In the genomic region with DNA sequence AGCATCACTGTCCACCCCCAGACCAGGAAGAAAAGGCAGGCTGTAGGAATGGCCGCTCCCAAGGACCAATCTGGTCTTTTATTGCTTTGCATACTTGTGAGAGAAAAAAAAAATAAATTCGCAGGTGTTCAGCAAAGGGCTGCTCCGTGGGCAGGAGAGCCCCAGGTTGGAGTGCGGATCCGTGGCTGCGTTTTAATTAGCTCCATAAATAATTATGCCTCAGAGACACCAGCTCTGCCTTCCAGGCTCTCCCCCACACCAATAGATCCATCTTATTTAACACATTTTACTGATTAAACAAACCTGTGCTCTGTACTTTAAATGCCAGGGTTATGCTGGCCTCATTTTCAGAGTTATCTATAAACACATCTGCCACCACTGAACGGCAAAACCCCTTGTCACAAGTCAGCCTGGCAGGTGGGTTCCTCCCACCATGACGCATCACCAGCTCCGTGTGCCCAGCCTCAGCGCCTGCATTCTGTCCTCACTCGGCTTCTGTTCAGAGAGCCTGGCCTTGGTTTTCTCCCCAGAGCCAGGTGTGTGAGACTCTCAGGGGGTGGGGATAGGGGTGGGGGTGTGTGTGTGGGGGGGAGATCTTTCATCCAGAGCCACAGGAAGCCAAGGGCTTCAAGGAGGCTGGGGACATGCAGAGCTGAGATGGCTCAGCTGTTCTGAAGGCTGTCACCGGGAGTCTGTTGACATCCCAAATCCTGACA, we compare ENCODE assay signal across 9 mouse cellular contexts.
DNase-seq lines count a peak whose midpoint lies in the region; ATAC-seq and TF ChIP-seq lines count a peak whose summit lies in the region.
"Had no signal": no experiment of that assay in that cellular context is flagged by ENCODE, and none has a peak within 500 bp of the region (broad histone marks: within the 10 kb centered on the region; RNA-seq: fewer than 3 reads in every experiment).

No protein-coding gene starts in this region.

- H3K4me2 ChIP-seq in lung, postnatal 0 days (replicated peaks; ENCODE audit: low read depth, low read length), result peak overlapping the region; percentile 47; the same call in 1 of the 2 replicates
- H3K4me2 ChIP-seq in intestine, postnatal 0 days (replicated peaks; ENCODE audit: low read depth), result peak overlapping the region; percentile 82
- peak overlapping the region; percentile 47 for H3K4me2 ChIP-seq in neural tube, embryonic 14.5 days (ENCODE audit: low read depth, low read length)

- WGBS in lung, postnatal 0 days, result 11% methylated on average over 12 of the region's 12 CpGs
- WGBS in lung, adult 2 months, result 12% methylated on average over 12 of the region's 12 CpGs
- WGBS in intestine, postnatal 0 days, result 6% methylated on average over 12 of the region's 12 CpGs
- WGBS in neural tube, embryonic 14.5 days, result 5% methylated on average over 12 of the region's 12 CpGs

- no peaks in the 10 kb centered on the region for H3K27me3 ChIP-seq in lung, postnatal 0 days (replicated peaks; ENCODE audit: insufficient read depth, low read length)
- H3K27me3 ChIP-seq in intestine, postnatal 0 days (replicated peaks; ENCODE audit: control insufficient read depth, insufficient read depth, low read length), result no peaks in the 10 kb centered on the region
- H3K27me3 ChIP-seq in neural tube, embryonic 14.5 days (ENCODE audit: control insufficient read depth, insufficient read depth, low read length), result no peaks in the 10 kb centered on the region

- no peak for TF ChIP-seq CTCF in lung, postnatal 0 days (IDR thresholded peaks at IDR 0.05)
- TF ChIP-seq CTCF in lung, adult 2 months (IDR thresholded peaks at IDR 0.05; ENCODE audit: insufficient read depth, low read length), result no peak
- TF ChIP-seq CTCF in intestine, postnatal 0 days (IDR thresholded peaks at IDR 0.05; ENCODE audit: low read depth), result no peak

- no peak overlapping the region for H3K9ac ChIP-seq in lung, postnatal 0 days (replicated peaks; ENCODE audit: low read depth)
- H3K9ac ChIP-seq in intestine, postnatal 0 days (ENCODE audit: low read depth, low read length), result no peak overlapping the region
- no peak overlapping the region; the same call in 1 of the 2 replicates for H3K9ac ChIP-seq in neural tube, embryonic 14.5 days (replicated peaks; ENCODE audit: low read depth, low read length)

- TF ChIP-seq POLR2A in lung, adult 2 months (IDR thresholded peaks at IDR 0.05; ENCODE audit: borderline replicate concordance, extremely low read depth, low read depth, low read length), result no peak

- H3K4me1 ChIP-seq in lung, postnatal 0 days (ENCODE audit: insufficient read depth, low read depth, low read length), result no peaks in the 10 kb centered on the region
- H3K4me1 ChIP-seq in lung, adult 2 months (ENCODE audit: control insufficient read depth, insufficient read depth, low read length), result no peaks in the 10 kb centered on the region
- no peaks in the 10 kb centered on the region; the same call in 1 of the 2 replicates for H3K4me1 ChIP-seq in intestine, postnatal 0 days (replicated peaks; ENCODE audit: control insufficient read depth, insufficient read depth, low read length)
- peaks cover 42% of the 10 kb centered on the region for H3K4me1 ChIP-seq in neural tube, embryonic 14.5 days (ENCODE audit: control insufficient read depth, insufficient read depth, low read length)

- H3K9me3 ChIP-seq in lung, postnatal 0 days (ENCODE audit: low read length), result no peaks in the 10 kb centered on the region
- no peaks in the 10 kb centered on the region for H3K9me3 ChIP-seq in intestine, postnatal 0 days (ENCODE audit: control insufficient read depth)
- no peaks in the 10 kb centered on the region for H3K9me3 ChIP-seq in neural tube, embryonic 14.5 days (ENCODE audit: control insufficient read depth, low read length)

- H3K27ac ChIP-seq in lung, postnatal 0 days (ENCODE audit: low read length), result no peak overlapping the region
- H3K27ac ChIP-seq in intestine, postnatal 0 days (ENCODE audit: low read depth, low read length), result no peak overlapping the region
- peak overlapping the region; percentile 74 for H3K27ac ChIP-seq in neural tube, embryonic 14.5 days (ENCODE audit: low read depth, low read length)

- no peak for ATAC-seq in lung, postnatal 0 days
- ATAC-seq in intestine, postnatal 0 days, result no peak
- peak; percentile 43 for ATAC-seq in neural tube, embryonic 14.5 days (ENCODE audit: low read depth)

- TF ChIP-seq EP300 in lung, postnatal 0 days (IDR thresholded peaks at IDR 0.05), result no peak

- H3K4me3 ChIP-seq in lung, postnatal 0 days (ENCODE audit: low read depth, low read length), result no peak overlapping the region
- H3K4me3 ChIP-seq in lung, adult 2 months (replicated peaks; ENCODE audit: extremely low read depth, low read depth, low read length), result no peak overlapping the region
- H3K4me3 ChIP-seq in intestine, postnatal 0 days (ENCODE audit: low read depth, low read length), result peak overlapping the region; percentile 41
- peak overlapping the region; percentile 11; the same call in 1 of the 2 replicates for H3K4me3 ChIP-seq in neural tube, embryonic 14.5 days (ENCODE audit: low read depth, low read length)

- peak; percentile 39 for DNase-seq in embryo, embryonic 11 days
- DNase-seq in embryo, embryonic 10 days (ENCODE audit: low spot score), result no peak
- no peak for DNase-seq in lung, postnatal 0 days (ENCODE audit: low spot score)
- no peak for DNase-seq in lung, adult 2 months
- no peak for DNase-seq in thymus, postnatal 14 days
- DNase-seq in thymus, postnatal 4 days, result no peak
- DNase-seq: kidney, adult 9 months had no signal

- no peaks in the 10 kb centered on the region for H3K36me3 ChIP-seq in lung, postnatal 0 days (ENCODE audit: insufficient read depth, low read length)
- no peaks in the 10 kb centered on the region for H3K36me3 ChIP-seq in intestine, postnatal 0 days (ENCODE audit: control insufficient read depth, insufficient read depth)
- H3K36me3 ChIP-seq in neural tube, embryonic 14.5 days (ENCODE audit: control insufficient read depth, insufficient read depth, low read length), result no peaks in the 10 kb centered on the region

Comparison
In these comparisons a context has a peak if more than half of its experiments do, and no peak if none do; other contexts are left out.
1. H3K4me3 ChIP-seq: peak in intestine, postnatal 0 days (single experiment) and neural tube, embryonic 14.5 days (single experiment); none in lung, postnatal 0 days (single experiment) and lung, adult 2 months (single experiment).
2. Peak in every context shown above with its lines, with median percentiles within 50 percentile points of each other: H3K4me2 ChIP-seq.